Mouse (Mus musculus): ENCODE measurements at regions not wholly inside any gene's neighbourhood (a gene's known extent, or its start where the extent isn't known, plus 50 kb on each side); places are given as distances from the start of the nearest gene placed in this dataset.

- Histone ChIP-seq H3K27ac (ENCODE audit: low read length) (no peak overlapping the region), H3K4me3 (ENCODE audit: low read length) (no peak overlapping the region), H3K4me2 (ENCODE audit: low read depth, low read length) (no peak overlapping the region), H3K9me3 (ENCODE audit: control insufficient read depth, low read length) (no peaks in the 10 kb centered on the region), H3K36me3 (ENCODE audit: control insufficient read depth, insufficient read depth, low read length) (no peaks in the 10 kb centered on the region), H3K4me1 (ENCODE audit: control insufficient read depth, insufficient read depth, low read length) (no peaks in the 10 kb centered on the region), H3K9ac (ENCODE audit: low read depth, low read length) (no peak overlapping the region), H3K27me3 (replicated peaks; ENCODE audit: control insufficient read depth, insufficient read depth, low read length) (no peaks in the 10 kb centered on the region)
- no peak for ATAC-seq
- WGBS, result 88% methylated on average over 4 of the region's 4 CpGs
Observed at GRCm38 (mm10) chr16:25618898-25619297, 64.7 kb upstream of the Trp63 start.

- no peak overlapping the region for H3K9ac ChIP-seq (ENCODE audit: low read depth, low read length)
- no peak overlapping the region for H3K4me3 ChIP-seq (ENCODE audit: low read length)
- no peak overlapping the region for H3K4me2 ChIP-seq (ENCODE audit: low read depth, low read length)
- H3K9me3 ChIP-seq (ENCODE audit: control insufficient read depth, low read length), result no peaks in the 10 kb centered on the region
- no peaks in the 10 kb centered on the region for H3K4me1 ChIP-seq (ENCODE audit: control insufficient read depth, insufficient read depth, low read length)
- no peak overlapping the region for H3K27ac ChIP-seq (ENCODE audit: low read length)
- no peak for ATAC-seq
- 79% methylated on average over 2 of the region's 2 CpGs for WGBS
- H3K27me3 ChIP-seq (replicated peaks; ENCODE audit: control insufficient read depth, insufficient read depth, low read length), result no peaks in the 10 kb centered on the region
- no peaks in the 10 kb centered on the region for H3K36me3 ChIP-seq (ENCODE audit: control insufficient read depth, insufficient read depth, low read length)
Observed at GRCm38 (mm10) chr16:25622651-25623050, 60.9 kb upstream of the Trp63 start.

- no peak for ATAC-seq
- no peak overlapping the region for H3K4me2 ChIP-seq (ENCODE audit: low read depth, low read length)
Observed at GRCm38 (mm10) chr16:25623986-25624623, 59.5 kb upstream of the Trp63 start.

GRCm38 (mm10) chr16:25629750-25630149 lies 53.8 kb upstream of the Trp63 start:
- Histone ChIP-seq H3K36me3 (ENCODE audit: control insufficient read depth, insufficient read depth, low read length) (no peaks in the 10 kb centered on the region), H3K4me1 (ENCODE audit: control insufficient read depth, insufficient read depth, low read length) (no peaks in the 10 kb centered on the region), H3K9ac (ENCODE audit: low read depth, low read length) (no peak overlapping the region), H3K27me3 (replicated peaks; ENCODE audit: control insufficient read depth, insufficient read depth, low read length) (no peaks in the 10 kb centered on the region), H3K27ac (ENCODE audit: low read length) (no peak overlapping the region), H3K9me3 (ENCODE audit: control insufficient read depth, low read length) (no peaks in the 10 kb centered on the region), H3K4me3 (ENCODE audit: low read length) (no peak overlapping the region), H3K4me2 (ENCODE audit: low read depth, low read length) (no peak overlapping the region)
- 42% methylated on average over 3 of the region's 3 CpGs for WGBS
- ATAC-seq, result peak; percentile 53; the same call in 1 of the 2 replicates

More at GRCm38 (mm10) chr16:25623986-25624623, 59.5 kb upstream of the Trp63 start:
- Histone ChIP-seq H3K4me3 (ENCODE audit: low read length) (no peak overlapping the region), H3K9me3 (ENCODE audit: control insufficient read depth, low read length) (no peaks in the 10 kb centered on the region), H3K27me3 (replicated peaks; ENCODE audit: control insufficient read depth, insufficient read depth, low read length) (no peaks in the 10 kb centered on the region), H3K27ac (ENCODE audit: low read length) (no peak overlapping the region), H3K36me3 (ENCODE audit: control insufficient read depth, insufficient read depth, low read length) (no peaks in the 10 kb centered on the region), H3K4me1 (ENCODE audit: control insufficient read depth, insufficient read depth, low read length) (no peaks in the 10 kb centered on the region), H3K9ac (ENCODE audit: low read depth, low read length) (no peak overlapping the region)
- 67% methylated on average over 1 of the region's 1 CpGs for WGBS

GRCm38 (mm10) chr16:25631139-25631716 lies 52.3 kb upstream of the Trp63 start:
- Histone ChIP-seq H3K4me2 (ENCODE audit: low read depth, low read length) (no peak overlapping the region), H3K9ac (ENCODE audit: low read depth, low read length) (no peak overlapping the region), H3K9me3 (ENCODE audit: control insufficient read depth, low read length) (no peaks in the 10 kb centered on the region), H3K4me1 (ENCODE audit: control insufficient read depth, insufficient read depth, low read length) (no peaks in the 10 kb centered on the region), H3K27ac (ENCODE audit: low read length) (no peak overlapping the region), H3K27me3 (replicated peaks; ENCODE audit: control insufficient read depth, insufficient read depth, low read length) (no peaks in the 10 kb centered on the region), H3K4me3 (ENCODE audit: low read length) (no peak overlapping the region), H3K36me3 (ENCODE audit: control insufficient read depth, insufficient read depth, low read length) (no peaks in the 10 kb centered on the region)
- no peak for ATAC-seq
- WGBS, result 86% methylated on average over 6 of the region's 6 CpGs
